Mouse (Mus musculus) kidney, embryonic 14.5 days (tissue): ENCODE results near the gene Map3k15. TPM values are rescaled to one million over a fixed set of nuclear protein-coding genes. Genes with fewer than 3 reads are reported as not detected.

Experiments used
- polyA plus RNA-seq: library from polyadenylated mRNA; unstranded; fragments of >200 nt; fragmentation: Nextera tagmentation; extraction: Ambion mirVana; gene quantifications from 2 replicates; pipeline ENCODE4 v1.2.1, GENCODE M21; 2014

Map3k15 gene
- polyA plus RNA-seq, 1 experiment from 2014 or later, result 0.34 TPM

Other genes starting within 250 kb of the Map3k15 start
- 79.9 and 115 TPM in 2 replicates for gene Pdha1, start 150.0 kb downstream of the Map3k15 start, polyA plus RNA-seq